Mouse (Mus musculus) T-helper 1 cell (primary cell): ENCODE results near the gene 4930435E12Rik.

ENCODE experiments used
- in situ Hi-C: fragments of 300-600 bp; cut with MboI, MseI; formaldehyde crosslinking; loops from one replicate; pipeline ENCODE4 v1.15.1; 2025; ENCODE audit warnings: high pct_unique_total_duplicates

4930435E12Rik gene

DNA sequence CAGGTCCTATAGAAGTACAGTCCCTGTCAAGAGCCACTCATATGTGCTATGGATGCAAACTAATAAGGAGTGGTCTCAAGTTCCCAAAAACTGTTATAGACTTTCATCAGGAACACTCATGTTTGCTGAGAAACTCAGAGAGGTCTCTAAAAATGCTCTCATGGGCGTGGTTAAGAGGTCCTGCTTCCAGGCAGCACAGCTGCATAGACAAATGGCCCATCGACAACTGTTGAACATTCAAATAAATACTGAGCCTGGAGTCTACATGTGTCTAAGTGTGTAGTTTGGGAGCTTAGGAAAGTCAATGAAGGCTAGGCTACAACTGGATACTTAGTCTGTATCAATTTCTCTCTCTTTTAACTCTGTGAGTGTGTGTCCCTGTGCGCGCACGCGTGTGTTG is 57.4 kb downstream of the 4930435E12Rik start:
- in situ Hi-C loops: no loop called here

DNA sequence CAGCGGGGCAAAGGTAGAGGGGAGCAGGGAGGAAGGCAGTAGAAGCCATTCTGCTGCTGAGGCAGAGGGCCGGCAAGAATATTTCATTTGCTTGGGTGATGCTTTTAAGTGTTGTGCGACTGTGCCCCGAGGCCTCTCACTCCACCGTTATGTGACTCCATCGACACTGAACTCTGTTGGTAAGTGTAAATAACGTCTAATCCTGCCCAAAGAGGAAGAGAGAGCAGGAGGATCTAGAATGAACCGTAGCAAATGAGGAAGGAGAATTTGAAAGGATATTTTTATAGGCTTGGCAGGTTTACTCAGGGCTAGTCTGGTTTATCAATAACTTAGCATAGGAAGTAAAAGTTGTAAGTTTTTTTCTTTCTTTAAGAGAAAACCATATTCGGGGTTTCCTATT is 59.0 kb downstream of the 4930435E12Rik start:
- in situ Hi-C loops: no loop called here

DNA sequence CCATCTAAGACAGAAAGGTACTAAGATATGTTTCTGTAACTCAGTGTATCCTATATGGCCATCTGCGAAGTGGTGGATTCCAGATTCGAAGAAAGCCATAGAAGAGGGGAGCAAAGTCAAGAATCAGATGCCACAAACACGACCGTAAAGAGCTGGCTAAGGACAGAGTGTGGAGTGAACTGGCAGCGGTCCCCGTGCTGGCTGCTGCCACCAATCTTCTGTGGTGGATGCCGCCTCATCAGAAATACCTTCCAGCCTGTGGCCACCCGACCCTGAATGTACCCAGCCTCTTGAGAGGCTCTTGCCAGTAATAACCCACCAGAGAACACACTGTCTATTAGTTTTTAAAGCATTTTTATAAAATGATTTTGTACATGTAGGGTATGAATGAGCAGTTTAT is 60.2 kb downstream of the 4930435E12Rik start:
- in situ Hi-C loops: no loop called here

DNA sequence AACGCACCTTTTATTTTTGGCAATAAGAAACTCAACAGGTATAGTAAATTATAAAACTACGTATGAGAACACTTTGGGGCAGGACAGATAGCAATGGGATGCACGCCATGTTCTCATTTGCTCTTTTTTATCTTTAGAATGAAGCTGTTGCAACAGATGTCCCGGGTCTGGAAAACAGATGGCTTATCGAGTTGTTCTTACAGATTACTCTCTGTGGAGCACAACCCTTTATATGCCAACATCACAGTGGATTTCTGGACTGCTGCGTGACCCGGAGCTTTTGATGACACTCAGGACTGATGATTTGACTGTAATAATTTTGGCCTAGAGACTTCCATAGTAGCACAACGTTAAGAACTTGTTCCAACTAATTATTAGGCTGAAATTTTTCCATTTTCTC is 60.8 kb downstream of the 4930435E12Rik start:
- in situ Hi-C loops: no loop called here

DNA sequence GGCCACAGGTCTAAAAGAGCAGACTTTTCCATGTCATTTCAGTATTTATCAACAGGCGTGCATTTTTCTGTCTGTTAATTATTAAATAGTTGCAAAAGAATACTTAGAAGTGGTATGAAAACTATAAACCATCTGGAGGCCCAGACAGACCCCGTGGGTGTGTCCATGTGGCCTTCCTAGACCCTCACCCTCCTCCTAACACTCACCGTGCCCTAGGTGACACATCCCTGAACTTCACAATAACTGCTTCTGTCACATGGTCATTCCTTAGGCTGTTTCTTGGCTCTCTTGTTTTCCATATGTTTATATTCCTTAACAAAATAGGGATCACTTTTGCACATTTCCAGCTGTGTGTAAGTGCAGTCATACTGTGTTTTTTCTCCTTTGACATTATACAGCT is 61.9 kb downstream of the 4930435E12Rik start:
- in situ Hi-C loops: no loop called here

DNA sequence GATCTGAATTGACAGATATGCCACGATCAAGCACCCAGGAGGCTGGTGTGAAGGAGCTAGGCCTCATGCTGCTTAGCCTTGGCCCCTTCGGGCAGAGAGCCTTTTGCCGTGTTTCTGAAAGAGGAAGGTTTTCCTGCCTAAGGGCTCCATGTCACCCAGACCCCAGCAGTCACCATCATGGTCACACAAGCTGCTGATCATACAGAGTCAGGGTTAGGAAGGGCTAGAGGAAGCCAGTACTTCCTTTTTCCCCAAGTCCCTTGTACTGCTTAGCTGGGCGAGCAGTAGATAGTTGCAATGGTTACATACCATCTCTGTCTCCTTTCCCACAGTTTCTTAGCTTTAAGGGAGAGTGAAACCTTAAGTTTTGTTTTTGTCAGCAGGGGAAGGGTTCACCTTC is 65.0 kb downstream of the 4930435E12Rik start:
- in situ Hi-C loops: no loop called here

DNA sequence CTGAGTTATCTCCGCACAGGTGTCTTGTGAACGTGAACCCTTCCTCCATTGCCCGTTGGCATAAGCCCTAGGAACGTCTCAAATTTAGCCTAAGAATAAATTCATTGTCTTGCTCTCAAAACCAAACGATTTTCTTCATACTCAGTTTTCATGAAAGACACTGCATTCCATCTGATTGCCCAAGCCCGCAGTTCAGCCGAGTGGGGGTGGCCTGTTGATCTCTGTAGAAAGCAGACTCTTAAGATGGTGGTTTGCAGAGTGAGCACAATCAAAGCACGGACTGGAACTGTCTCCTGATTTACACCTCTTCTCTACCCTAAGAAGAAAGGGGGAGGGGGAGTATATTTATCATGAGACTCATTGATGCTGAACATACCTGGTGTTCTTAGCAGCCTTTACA is 66.1 kb downstream of the 4930435E12Rik start:
- in situ Hi-C loops: no loop called here
